Mouse (Mus musculus) MEL (cell line): ENCODE measurements around the gene Tedc1. TPM values are rescaled to one million over a fixed set of nuclear protein-coding genes. Genes with fewer than 3 reads are reported as not detected.
A peak's percentile ranks its signal among the peaks of the same experiment; 100 is the strongest.

Experiments used
- DNase-seq: peaks from one replicate; pipeline ENCODE4 v3.0.0; 2011; ENCODE audit warnings: low read depth, low spot score
- H3K27ac ChIP-seq: 2 replicates; pipeline ENCODE4 v1.5.1; 2012; ENCODE audit warnings: low read depth, mild to moderate bottlenecking, control low read depth, low read length, moderate library complexity; ENCODE audit not compliant: control insufficient read depth
- H3K27me3 ChIP-seq, 2 experiments: fragments of 150-350 bp in 1 of 2; sonication (generic) in 1 of 2; 2 replicates each; pipeline ENCODE4 v1.6.1; 2012; ENCODE audit warnings: low read length in 2 of 2, mild to moderate bottlenecking in 2 of 2, improper control_type of control experiment in 1 of 2, moderate library complexity in 1 of 2; ENCODE audit not compliant: insufficient read depth in 2 of 2, control insufficient read depth in 1 of 2
- H3K36me3 ChIP-seq, 2 experiments: 2 replicates each; pipeline ENCODE4 v1.6.1; 2012 to 2014; ENCODE audit warnings: low read length in 2 of 2, improper control_type of control experiment in 1 of 2, inconsistent platforms in 1 of 2, mild to moderate bottlenecking in 1 of 2; ENCODE audit not compliant: insufficient read depth in 2 of 2, control insufficient read depth in 1 of 2
- H3K4me1 ChIP-seq, 2 experiments: fragments of 150-350 bp in 1 of 2; sonication (generic) in 1 of 2; 2 replicates each; pipeline ENCODE4 v1.6.1; 2012; ENCODE audit warnings: low read length in 2 of 2, improper control_type of control experiment in 1 of 2, mild to moderate bottlenecking in 1 of 2; ENCODE audit not compliant: insufficient read depth in 2 of 2, control insufficient read depth in 1 of 2
- H3K4me3 ChIP-seq, 2 experiments: fragments of 150-350 bp in 1 of 2; sonication (generic) in 1 of 2; 2 replicates each; pipeline ENCODE4 v1.5.1; 2012; ENCODE audit warnings: low read depth in 2 of 2, low read length in 2 of 2, mild to moderate bottlenecking in 2 of 2, moderate library complexity in 2 of 2, control low read depth in 1 of 2, improper control_type of control experiment in 1 of 2; ENCODE audit not compliant: control insufficient read depth in 1 of 2, insufficient read depth in 1 of 2
- H3K79me2 ChIP-seq: 2 replicates; pipeline ENCODE4 v1.6.1; 2012; ENCODE audit warnings: mild to moderate bottlenecking, low read length, moderate library complexity; ENCODE audit not compliant: control insufficient read depth, poor library complexity, insufficient read depth
- H3K9ac ChIP-seq: 2 replicates; pipeline ENCODE4 v1.6.1; 2012; ENCODE audit warnings: low read depth, mild to moderate bottlenecking, control low read depth, low read length, moderate library complexity; ENCODE audit not compliant: control insufficient read depth, poor library complexity, severe bottlenecking
- H3K9me3 ChIP-seq: fragments of 150-350 bp; sonication (generic); replicated peaks from 2 replicates; pipeline ENCODE4 v1.6.1; 2012; ENCODE audit warnings: mild to moderate bottlenecking, low read length, improper control_type of control experiment, moderate library complexity; ENCODE audit not compliant: insufficient read depth
- BHLHE40 ChIP-seq: IDR thresholded peaks from 2 replicates; pipeline ENCODE4 v1.6.1; 2012; ENCODE audit warnings: low read depth, mild to moderate bottlenecking, inconsistent platforms, low read length, improper control_type of control experiment, borderline replicate concordance
- CHD1 ChIP-seq: IDR thresholded peaks from 2 replicates; pipeline ENCODE4 v1.6.1; 2012; ENCODE audit warnings: low read depth, mild to moderate bottlenecking, inconsistent platforms, low read length, improper control_type of control experiment
- CHD2 ChIP-seq: IDR thresholded peaks from 2 replicates; pipeline ENCODE4 v1.6.1; 2011; ENCODE audit warnings: low read length, improper control_type of control experiment
- CTCF ChIP-seq, 3 experiments: IDR thresholded peaks in 2 of 3; conservative IDR thresholded peaks in 1 of 3; 2 replicates each; pipeline ENCODE4 v1.5.1; 2011 to 2012; ENCODE audit warnings: low read length in 3 of 3, low read depth in 2 of 3, mild to moderate bottlenecking in 2 of 3, improper control_type of control experiment in 1 of 3, inconsistent platforms in 1 of 3, mixed read lengths in 1 of 3, moderate library complexity in 1 of 3; ENCODE audit not compliant: control insufficient read depth in 1 of 3, insufficient read depth in 1 of 3, poor library complexity in 1 of 3, severe bottlenecking in 1 of 3
- E2F4 ChIP-seq: IDR thresholded peaks from 2 replicates; pipeline ENCODE4 v1.6.1; 2011; ENCODE audit warnings: low read depth, low read length, improper control_type of control experiment, borderline replicate concordance
- EP300 ChIP-seq, 2 experiments: IDR thresholded peaks; 2 replicates each; pipeline ENCODE4 v1.6.1; 2011; ENCODE audit warnings: improper control_type of control experiment in 2 of 2, low read length in 2 of 2, low read depth in 1 of 2, mild to moderate bottlenecking in 1 of 2
- GATA1 ChIP-seq: IDR thresholded peaks from 2 replicates; pipeline ENCODE4 v1.6.1; 2011; ENCODE audit warnings: low read depth, low read length, improper control_type of control experiment
- HCFC1 ChIP-seq: IDR thresholded peaks from 2 replicates; pipeline ENCODE4 v1.6.1; 2012; ENCODE audit warnings: low read depth, mild to moderate bottlenecking, inconsistent platforms, low read length, improper control_type of control experiment, moderate library complexity
- JUND ChIP-seq: IDR thresholded peaks from 2 replicates; pipeline ENCODE4 v1.6.1; 2011; ENCODE audit warnings: low read depth, mild to moderate bottlenecking, improper control_type of control experiment, low read length
- KAT2A ChIP-seq: conservative IDR thresholded peaks from 2 replicates; pipeline ENCODE4 v1.6.1; 2012; ENCODE audit warnings: low read depth, low read length, improper control_type of control experiment, inconsistent platforms
- MAFK ChIP-seq: IDR thresholded peaks from 2 replicates; pipeline ENCODE4 v1.6.1; 2011; ENCODE audit warnings: low read depth, mild to moderate bottlenecking, low read length, improper control_type of control experiment, borderline replicate concordance
- MEF2A ChIP-seq: IDR thresholded peaks from 2 replicates; pipeline ENCODE4 v1.6.1; 2014; ENCODE audit warnings: low read depth, mild to moderate bottlenecking, inconsistent platforms, low read length, improper control_type of control experiment; ENCODE audit not compliant: poor library complexity, insufficient replicate concordance, severe bottlenecking; ENCODE audit errors: extremely low read depth
- MXI1 ChIP-seq: IDR thresholded peaks from 2 replicates; pipeline ENCODE4 v1.6.1; 2011; ENCODE audit warnings: mild to moderate bottlenecking, low read depth, low read length, improper control_type of control experiment
- MYB ChIP-seq: IDR thresholded peaks from 2 replicates; pipeline ENCODE4 v1.6.1; 2011; ENCODE audit warnings: mild to moderate bottlenecking, low read depth, low read length, improper control_type of control experiment
- NELFE ChIP-seq: IDR thresholded peaks from 2 replicates; pipeline ENCODE4 v1.6.1; 2011; ENCODE audit warnings: low read depth, low read length, improper control_type of control experiment
- NRF1 ChIP-seq: IDR thresholded peaks from 2 replicates; pipeline ENCODE4 v1.6.1; 2014; ENCODE audit warnings: low read depth, mild to moderate bottlenecking, inconsistent platforms, low read length, improper control_type of control experiment, moderate library complexity; ENCODE audit not compliant: poor library complexity, insufficient read depth, severe bottlenecking
- POLR2A ChIP-seq, 2 experiments: IDR thresholded peaks; 2 replicates each; pipeline ENCODE4 v1.6.1; 2011 to 2012; ENCODE audit warnings: low read length in 2 of 2, mild to moderate bottlenecking in 2 of 2, control low read depth in 1 of 2, improper control_type of control experiment in 1 of 2, low read depth in 1 of 2, moderate library complexity in 1 of 2; ENCODE audit not compliant: control insufficient read depth in 1 of 2, insufficient read depth in 1 of 2, poor library complexity in 1 of 2
- RAD21 ChIP-seq: IDR thresholded peaks from 2 replicates; pipeline ENCODE4 v1.6.1; 2011; ENCODE audit warnings: mild to moderate bottlenecking, low read depth, low read length, improper control_type of control experiment
- SMC3 ChIP-seq: IDR thresholded peaks from 2 replicates; pipeline ENCODE4 v1.6.1; 2011; ENCODE audit warnings: low read depth, low read length, improper control_type of control experiment
- TAL1 ChIP-seq: IDR thresholded peaks from 2 replicates; pipeline ENCODE4 v1.6.1; 2012; ENCODE audit warnings: mild to moderate bottlenecking, inconsistent platforms, low read length, moderate library complexity, mixed read lengths
- UBTF ChIP-seq: IDR thresholded peaks from 2 replicates; pipeline ENCODE4 v1.6.1; 2012; ENCODE audit warnings: low read depth, mild to moderate bottlenecking, inconsistent platforms, low read length, improper control_type of control experiment, moderate library complexity, borderline replicate concordance; ENCODE audit not compliant: insufficient read depth
- USF1 ChIP-seq: IDR thresholded peaks from 2 replicates; pipeline ENCODE4 v1.6.1; 2014; ENCODE audit warnings: low read depth, mild to moderate bottlenecking, inconsistent platforms, low read length, improper control_type of control experiment, moderate library complexity
- USF2 ChIP-seq, 2 experiments: IDR thresholded peaks; 2 replicates each; pipeline ENCODE4 v1.6.1; 2011 to 2012; ENCODE audit warnings: improper control_type of control experiment in 2 of 2, low read length in 2 of 2, borderline replicate concordance in 1 of 2, inconsistent platforms in 1 of 2, low read depth in 1 of 2, mild to moderate bottlenecking in 1 of 2; ENCODE audit not compliant: insufficient read depth in 1 of 2
- ZKSCAN1 ChIP-seq: IDR thresholded peaks from 2 replicates; pipeline ENCODE4 v1.6.1; 2012; ENCODE audit warnings: low read depth, mild to moderate bottlenecking, inconsistent platforms, low read length, improper control_type of control experiment, moderate library complexity
- ZNF384 ChIP-seq: IDR thresholded peaks from 2 replicates; pipeline ENCODE4 v1.6.1; 2012; ENCODE audit warnings: low read depth, mild to moderate bottlenecking, inconsistent platforms, low read length, improper control_type of control experiment
- polyA plus RNA-seq, 2 experiments: library from polyadenylated mRNA; stranded (reverse) in 1 of 2; unstranded in 1 of 2; fragments of >175 nt in 1 of 2; fragments of >200 nt in 1 of 2; gene quantifications; 2 replicates each; pipeline versions ENCODE4 v1.2.1 to v1.2.4; 2012; ENCODE audit warnings: low replicate concordance in 2 of 2, low read depth in 1 of 2; ENCODE audit not compliant: insufficient read length in 2 of 2, insufficient read depth in 1 of 2, missing spikeins in 1 of 2
- total RNA-seq: library from RNA; depleted of rRNA; stranded (reverse); fragments of 300-350 nt; gene quantifications from 2 replicates; pipeline ENCODE4 v1.2.3, GENCODE M21; 2012

Tedc1 gene
- total and polyA plus RNA-seq, 3 experiments: 50.7 to 74.7 TPM; not detected in 1

GRCm38 (mm10) chr12:113131601-113132000 lies 24.6 kb upstream of the Tedc1 start:
- Histone ChIP-seq H3K9ac (no peak overlapping the region), H3K36me3 (peaks cover 0 to 53% of the 10 kb centered on the region in 2 experiments; a peak in 2 of 4 replicates), H3K4me3 (no peak overlapping the region), H3K4me1 (no peaks in the 10 kb centered on the region)
- DNase-seq: no peak
- TF ChIP-seq EP300 (IDR thresholded peaks at IDR 0.05; ENCODE audit: low read depth in 1 of 2, low read length in 2 of 2) (no peak), USF1 (no peak), CHD1 (no peak), TAL1 (no peak), POLR2A (IDR thresholded peaks at IDR 0.05; ENCODE audit: control insufficient read depth in 1 of 2, insufficient read depth in 1 of 2, low read depth in 1 of 2, low read length in 2 of 2, poor library complexity in 1 of 2) (no peak), CTCF (IDR thresholded peaks at IDR 0.05 in 2 of 3, conservative IDR thresholded peaks at IDR 0.05 in 1 of 3; ENCODE audit: control insufficient read depth in 1 of 3, insufficient read depth in 1 of 3, low read depth in 2 of 3, low read length in 3 of 3, poor library complexity in 1 of 3, severe bottlenecking in 1 of 3) (no peak), RAD21 (no peak), E2F4 (no peak), USF2 (IDR thresholded peaks at IDR 0.05; ENCODE audit: borderline replicate concordance in 1 of 2, insufficient read depth in 1 of 2, low read depth in 1 of 2, low read length in 2 of 2) (no peak), CHD2 (no peak), MEF2A (no peak), GATA1 (no peak), HCFC1 (no peak)
- TF ChIP-seq, all 39 proteins: peak for 0
- Histone ChIP-seq H3K27ac (no peak overlapping the region), H3K9me3 (no peaks in the 10 kb centered on the region), H3K27me3 (no peaks in the 10 kb centered on the region), H3K79me2 (no peaks in the 10 kb centered on the region)

DNA sequence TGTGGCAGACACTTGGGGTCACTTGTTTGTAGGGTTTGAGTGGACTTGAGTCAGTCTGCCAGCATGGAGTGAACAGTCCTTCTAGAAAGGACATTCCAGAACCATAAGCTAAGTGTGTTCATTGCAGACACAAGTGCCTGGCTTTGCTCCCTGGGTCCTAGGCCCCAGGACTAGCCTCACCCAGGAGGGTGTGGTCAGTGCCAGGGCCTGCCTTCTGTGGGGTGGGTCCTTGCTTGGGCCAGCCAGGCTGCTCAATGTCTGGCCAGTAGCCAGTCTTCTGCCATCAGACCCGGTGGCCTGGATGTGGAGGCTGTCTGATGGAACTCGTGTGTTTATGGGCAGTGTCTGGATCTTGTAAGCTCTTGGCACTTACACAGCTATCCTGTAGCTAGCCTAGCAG lies 23.7 kb upstream of the Tedc1 start:
- no peaks in the 10 kb centered on the region for H3K9me3 ChIP-seq
- no peak overlapping the region for H3K9ac ChIP-seq
- TF ChIP-seq MYB: no peak
- peak; percentile 13; the same call in 1 of the 2 replicates for TF ChIP-seq TAL1
- peaks cover 0 to 47% of the 10 kb centered on the region in 2 experiments; a peak in 2 of 4 replicates for H3K36me3 ChIP-seq
- no peak for DNase-seq
- H3K4me1 ChIP-seq: no peaks in the 10 kb centered on the region
- no peaks in the 10 kb centered on the region for H3K27me3 ChIP-seq
- no peaks in the 10 kb centered on the region for H3K79me2 ChIP-seq
- H3K4me3 ChIP-seq: no peak overlapping the region
- no peak overlapping the region for H3K27ac ChIP-seq

DNA sequence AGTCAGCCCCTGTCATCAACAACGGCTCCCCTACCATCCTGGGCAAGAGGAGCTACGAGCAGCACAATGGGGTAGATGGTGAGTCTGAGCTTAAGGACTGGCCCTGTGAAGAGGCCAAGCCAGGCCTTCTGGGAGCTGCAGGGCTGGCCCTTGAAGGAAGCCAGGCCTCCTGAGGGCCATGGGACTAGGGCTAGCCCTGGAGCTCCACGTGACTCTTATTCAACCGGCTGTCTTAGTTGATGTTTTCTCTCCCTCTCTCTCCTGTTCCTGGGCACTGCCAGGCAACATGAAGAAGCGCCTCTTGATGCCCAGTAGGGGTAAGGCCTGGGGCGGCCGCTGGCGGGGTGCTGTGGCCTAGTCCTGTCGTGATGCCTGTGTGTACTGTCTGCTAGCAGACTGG lies 23.0 kb upstream of the Tedc1 start:
- no peak for DNase-seq
- H3K9me3 ChIP-seq: no peaks in the 10 kb centered on the region
- H3K27me3 ChIP-seq: no peaks in the 10 kb centered on the region
- H3K4me1 ChIP-seq: no peaks in the 10 kb centered on the region
- H3K9ac ChIP-seq: no peak overlapping the region
- H3K27ac ChIP-seq: no peak overlapping the region
- peaks cover 0 to 43% of the 10 kb centered on the region in 2 experiments; a peak in 2 of 4 replicates for H3K36me3 ChIP-seq
- H3K4me3 ChIP-seq: no peak overlapping the region
- no peaks in the 10 kb centered on the region for H3K79me2 ChIP-seq
- TF ChIP-seq CHD1 (no peak), MYB (no peak), USF1 (no peak), UBTF (no peak), E2F4 (no peak), MXI1 (no peak), NELFE (no peak), SMC3 (no peak), BHLHE40 (no peak), KAT2A (no peak), JUND (no peak), ZNF384 (no peak), NRF1 (no peak), MAFK (no peak), ZKSCAN1 (no peak)
